Mouse (Mus musculus): ENCODE data around the gene Dlg5. TPM values are rescaled to one million over a fixed set of nuclear protein-coding genes. Genes with fewer than 3 reads are reported as not detected.

Dlg5 gene
- polyA plus RNA-seq, 1 experiment from 2014 or later, result 2.2 TPM

GRCm38 (mm10) chr14:24232641-24233633 lies 12.8 kb downstream of the Dlg5 start:
- ATAC-seq, result peak; percentile 80
- Histone ChIP-seq H3K36me3 (no peaks in the 10 kb centered on the region), H3K4me2 (peak overlapping the region; percentile 53), H3K9me3 (replicated peaks) (no peaks in the 10 kb centered on the region), H3K9ac (peak overlapping the region; percentile 23), H3K4me3 (no peak overlapping the region), H3K27me3 (replicated peaks) (0 out of 2 replicates have a peak, but pooled peaks cover 1% of the 10 kb centered on the region), H3K27ac (peak overlapping the region; percentile 88), H3K4me1 (peaks cover 65% of the 10 kb centered on the region)
- WGBS (ENCODE audit: insufficient replicate concordance), result 44% methylated on average over 11 of the region's 12 CpGs

- Histone ChIP-seq H3K27ac (0 out of 2 replicates have a peak overlapping the region, but pooled peaks have one; percentile 3), H3K4me1 (peaks cover 59% of the 10 kb centered on the region), H3K9me3 (replicated peaks) (no peaks in the 10 kb centered on the region), H3K27me3 (replicated peaks) (no peaks in the 10 kb centered on the region; the same call in 1 of the 2 replicates), H3K36me3 (no peaks in the 10 kb centered on the region), H3K9ac (peak overlapping the region; percentile 14; the same call in 1 of the 2 replicates), H3K4me2 (peak overlapping the region; percentile 8; the same call in 1 of the 2 replicates), H3K4me3 (no peak overlapping the region)
- no peak for ATAC-seq
- WGBS (ENCODE audit: insufficient replicate concordance), result 26% methylated on average over 6 of the region's 6 CpGs
Measured at GRCm38 (mm10) chr14:24228549-24228948, 17.2 kb downstream of the Dlg5 start.

- Histone ChIP-seq H3K27ac (no peak overlapping the region), H3K27me3 (replicated peaks) (peaks cover 6% of the 10 kb centered on the region; the same call in 1 of the 2 replicates), H3K9me3 (replicated peaks) (no peaks in the 10 kb centered on the region), H3K36me3 (no peaks in the 10 kb centered on the region), H3K4me2 (no peak overlapping the region), H3K4me3 (no peak overlapping the region), H3K4me1 (peaks cover 56% of the 10 kb centered on the region), H3K9ac (no peak overlapping the region)
- ATAC-seq, result peak; percentile 53; the same call in 1 of the 2 replicates
- 21% methylated on average over 8 of the region's 8 CpGs for WGBS (ENCODE audit: insufficient replicate concordance)
Measured at GRCm38 (mm10) chr14:24227015-24227414, 18.7 kb downstream of the Dlg5 start.

GRCm38 (mm10) chr14:24226344-24226743 lies 19.4 kb downstream of the Dlg5 start:
- H3K4me3 ChIP-seq, result no peak overlapping the region
- WGBS (ENCODE audit: insufficient replicate concordance), result 72% methylated on average over 2 of the region's 2 CpGs
- no peaks in the 10 kb centered on the region for H3K36me3 ChIP-seq
- no peaks in the 10 kb centered on the region for H3K9me3 ChIP-seq (replicated peaks)
- peaks cover 50% of the 10 kb centered on the region for H3K4me1 ChIP-seq
- H3K4me2 ChIP-seq, result no peak overlapping the region
- H3K27me3 ChIP-seq (replicated peaks), result peaks cover 6% of the 10 kb centered on the region; the same call in 1 of the 2 replicates
- ATAC-seq, result no peak
- no peak overlapping the region for H3K9ac ChIP-seq
- no peak overlapping the region for H3K27ac ChIP-seq

GRCm38 (mm10) chr14:24222759-24223158 lies 23.0 kb downstream of the Dlg5 start:
- Histone ChIP-seq H3K4me1 (peaks cover 25% of the 10 kb centered on the region), H3K9me3 (replicated peaks) (no peaks in the 10 kb centered on the region), H3K9ac (no peak overlapping the region), H3K27me3 (replicated peaks) (peaks cover 23% of the 10 kb centered on the region; the same call in 1 of the 2 replicates), H3K4me2 (no peak overlapping the region), H3K36me3 (no peaks in the 10 kb centered on the region), H3K27ac (no peak overlapping the region), H3K4me3 (no peak overlapping the region)
- ATAC-seq, result no peak
- WGBS (ENCODE audit: insufficient replicate concordance), result 24% methylated on average over 3 of the region's 3 CpGs

GRCm38 (mm10) chr14:24222273-24222672 lies 23.4 kb downstream of the Dlg5 start:
- H3K9ac ChIP-seq, result no peak overlapping the region
- peaks cover 23% of the 10 kb centered on the region; the same call in 1 of the 2 replicates for H3K27me3 ChIP-seq (replicated peaks)
- ATAC-seq, result no peak
- H3K4me3 ChIP-seq, result no peak overlapping the region
- H3K36me3 ChIP-seq, result no peaks in the 10 kb centered on the region
- H3K4me2 ChIP-seq, result no peak overlapping the region
- no peaks in the 10 kb centered on the region for H3K9me3 ChIP-seq (replicated peaks)
- WGBS (ENCODE audit: insufficient replicate concordance), result 65% methylated on average over 3 of the region's 3 CpGs
- peaks cover 28% of the 10 kb centered on the region for H3K4me1 ChIP-seq
- no peak overlapping the region for H3K27ac ChIP-seq

- Histone ChIP-seq H3K27ac (no peak overlapping the region), H3K9ac (no peak overlapping the region), H3K4me2 (no peak overlapping the region), H3K9me3 (replicated peaks) (no peaks in the 10 kb centered on the region), H3K27me3 (replicated peaks) (peaks cover 59% of the 10 kb centered on the region), H3K36me3 (no peaks in the 10 kb centered on the region), H3K4me1 (peaks cover 30% of the 10 kb centered on the region), H3K4me3 (no peak overlapping the region)
- ATAC-seq, result peak; percentile 65
- 28% methylated on average over 8 of the region's 8 CpGs for WGBS (ENCODE audit: insufficient replicate concordance)
Measured at GRCm38 (mm10) chr14:24217362-24217722, 28.4 kb downstream of the Dlg5 start.

- H3K4me1 ChIP-seq, result peaks cover 29% of the 10 kb centered on the region
- no peak overlapping the region for H3K9ac ChIP-seq
- H3K4me2 ChIP-seq, result no peak overlapping the region
- H3K9me3 ChIP-seq (replicated peaks), result no peaks in the 10 kb centered on the region
- WGBS (ENCODE audit: insufficient replicate concordance), result 44% methylated on average over 11 of the region's 11 CpGs
- no peak overlapping the region for H3K4me3 ChIP-seq
- ATAC-seq, result no peak
- no peaks in the 10 kb centered on the region for H3K36me3 ChIP-seq
- no peak overlapping the region for H3K27ac ChIP-seq
- H3K27me3 ChIP-seq (replicated peaks), result peaks cover 63% of the 10 kb centered on the region
Measured at GRCm38 (mm10) chr14:24216678-24217361, 28.9 kb downstream of the Dlg5 start.

GRCm38 (mm10) chr14:24216064-24216463 lies 29.7 kb downstream of the Dlg5 start:
- Histone ChIP-seq H3K4me1 (peaks cover 29% of the 10 kb centered on the region), H3K27ac (no peak overlapping the region), H3K4me3 (no peak overlapping the region), H3K9ac (no peak overlapping the region), H3K9me3 (replicated peaks) (no peaks in the 10 kb centered on the region), H3K27me3 (replicated peaks) (peaks cover 65% of the 10 kb centered on the region), H3K36me3 (no peaks in the 10 kb centered on the region), H3K4me2 (no peak overlapping the region)
- WGBS (ENCODE audit: insufficient replicate concordance), result 56% methylated on average over 4 of the region's 4 CpGs
- ATAC-seq, result no peak

GRCm38 (mm10) chr14:24214436-24214835 lies 31.3 kb downstream of the Dlg5 start:
- no peak for ATAC-seq
- no peaks in the 10 kb centered on the region for H3K36me3 ChIP-seq

GRCm38 (mm10) chr14:24213336-24213735 lies 32.4 kb downstream of the Dlg5 start:
- no peak overlapping the region for H3K9ac ChIP-seq
- no peaks in the 10 kb centered on the region for H3K9me3 ChIP-seq (replicated peaks)
- no peak for ATAC-seq
- H3K27ac ChIP-seq, result no peak overlapping the region
- H3K4me2 ChIP-seq, result no peak overlapping the region
- H3K27me3 ChIP-seq (replicated peaks), result peaks cover 68% of the 10 kb centered on the region
- H3K36me3 ChIP-seq, result no peaks in the 10 kb centered on the region
- WGBS (ENCODE audit: insufficient replicate concordance), result 5% methylated on average over 2 of the region's 2 CpGs
- H3K4me3 ChIP-seq, result no peak overlapping the region
- H3K4me1 ChIP-seq, result peaks cover 32% of the 10 kb centered on the region

More at GRCm38 (mm10) chr14:24214436-24214835, 31.3 kb downstream of the Dlg5 start:
- Histone ChIP-seq H3K4me3 (no peak overlapping the region), H3K27ac (no peak overlapping the region), H3K4me1 (peaks cover 29% of the 10 kb centered on the region), H3K9me3 (replicated peaks) (no peaks in the 10 kb centered on the region), H3K4me2 (no peak overlapping the region), H3K9ac (no peak overlapping the region), H3K27me3 (replicated peaks) (peaks cover 72% of the 10 kb centered on the region)
- WGBS (ENCODE audit: insufficient replicate concordance), result 58% methylated on average over 9 of the region's 9 CpGs

- no peak overlapping the region for H3K9ac ChIP-seq
- no peak overlapping the region for H3K4me2 ChIP-seq
- no peaks in the 10 kb centered on the region for H3K36me3 ChIP-seq
- H3K4me1 ChIP-seq, result peaks cover 37% of the 10 kb centered on the region
- no peaks in the 10 kb centered on the region for H3K9me3 ChIP-seq (replicated peaks)
- no peak for ATAC-seq
- no peak overlapping the region for H3K4me3 ChIP-seq
- peaks cover 73% of the 10 kb centered on the region for H3K27me3 ChIP-seq (replicated peaks)
- no peak overlapping the region for H3K27ac ChIP-seq
- WGBS (ENCODE audit: insufficient replicate concordance), result 34% methylated on average over 5 of the region's 5 CpGs
Measured at GRCm38 (mm10) chr14:24212861-24213260, 32.9 kb downstream of the Dlg5 start.

All from liver, embryonic 12.5 days (tissue).